Mouse (Mus musculus) E14TG2a.4 (cell line): ENCODE measurements around the gene Gm20458.

Experiments
- H3K27me3 ChIP-seq: 2 replicates; pipeline ENCODE4 v1.6.1; 2014; ENCODE audit warnings: low read length, control low read depth; ENCODE audit not compliant: insufficient read depth
- H3K36me3 ChIP-seq: 2 replicates; pipeline ENCODE4 v1.6.1; 2014; ENCODE audit warnings: low read length, control low read depth; ENCODE audit not compliant: insufficient read depth
- H3K4me1 ChIP-seq: replicated peaks from 2 replicates; pipeline ENCODE4 v1.6.1; 2014; ENCODE audit warnings: low read depth, low read length, control low read depth
- H3K4me3 ChIP-seq: replicated peaks from 2 replicates; pipeline ENCODE4 v1.5.1; 2014; ENCODE audit warnings: mild to moderate bottlenecking, low read length
- H3K9me3 ChIP-seq: 2 replicates; pipeline ENCODE4 v1.6.1; 2014; ENCODE audit warnings: low read length, control low read depth
- CTCF ChIP-seq: conservative IDR thresholded peaks from 2 replicates; pipeline ENCODE4 v1.5.1; 2014; ENCODE audit warnings: low read length
- NANOG ChIP-seq: IDR thresholded peaks from 2 replicates; pipeline ENCODE4 v1.6.1; 2014; ENCODE audit warnings: borderline replicate concordance, low read length, mixed read lengths
- POU5F1 ChIP-seq: IDR thresholded peaks from 2 replicates; pipeline ENCODE4 v1.6.1; 2014; ENCODE audit warnings: low read length, borderline replicate concordance

Gene Gm20458

GRCm38 (mm10) chr2:164487812-164488211 is 27.0 kb downstream of the Gm20458 start:
- H3K27me3 ChIP-seq = peaks cover 67% of the 10 kb centered on the region
- peaks cover 16% of the 10 kb centered on the region for H3K4me1 ChIP-seq
- H3K4me3 ChIP-seq = no peak overlapping the region
- TF ChIP-seq NANOG (no peak), POU5F1 (no peak), CTCF (no peak)
- H3K36me3 ChIP-seq = no peaks in the 10 kb centered on the region
- no peaks in the 10 kb centered on the region for H3K9me3 ChIP-seq

- no peak overlapping the region for H3K4me3 ChIP-seq
- no peak for TF ChIP-seq CTCF
- no peak for TF ChIP-seq NANOG
- no peak for TF ChIP-seq POU5F1
- peaks cover 5% of the 10 kb centered on the region for H3K36me3 ChIP-seq
- peaks cover 4% of the 10 kb centered on the region; the same call in 1 of the 2 replicates for H3K9me3 ChIP-seq
- H3K27me3 ChIP-seq = peaks cover 15% of the 10 kb centered on the region
- H3K4me1 ChIP-seq = peaks cover 30% of the 10 kb centered on the region
Measured at GRCm38 (mm10) chr2:164494126-164494525, 33.4 kb downstream of the Gm20458 start.

GRCm38 (mm10) chr2:164496331-164496730 is 35.6 kb downstream of the Gm20458 start:
- Histone ChIP-seq H3K4me1 (peaks cover 33% of the 10 kb centered on the region), H3K27me3 (peaks cover 3% of the 10 kb centered on the region; the same call in 1 of the 2 replicates), H3K4me3 (no peak overlapping the region), H3K9me3 (peaks cover 4% of the 10 kb centered on the region; the same call in 1 of the 2 replicates), H3K36me3 (peaks cover 27% of the 10 kb centered on the region)
- TF ChIP-seq CTCF (no peak), POU5F1 (no peak), NANOG (no peak)

- no peaks in the 10 kb centered on the region for H3K27me3 ChIP-seq
- peaks cover 4% of the 10 kb centered on the region; the same call in 1 of the 2 replicates for H3K9me3 ChIP-seq
- peak within 1 kb of the TSS; percentile 95 for H3K4me3 ChIP-seq
- no peak for TF ChIP-seq POU5F1
- no peak for TF ChIP-seq NANOG
- no peak for TF ChIP-seq CTCF
- H3K36me3 ChIP-seq = peaks cover 34% of the 10 kb centered on the region
- peaks cover 33% of the 10 kb centered on the region for H3K4me1 ChIP-seq
Measured at GRCm38 (mm10) chr2:164496847-164497690, 36.3 kb downstream of the Gm20458 start, which contains the start of gene Pigt. TSS of gene Pigt (plus strand) at chr2:164497520.

GRCm38 (mm10) chr2:164497691-164498268 is 37.0 kb downstream of the Gm20458 start:
- H3K4me3 ChIP-seq = peak overlapping the region; percentile 95
- H3K4me1 ChIP-seq = peaks cover 33% of the 10 kb centered on the region
- H3K27me3 ChIP-seq = no peaks in the 10 kb centered on the region
- TF ChIP-seq NANOG (no peak), CTCF (no peak), POU5F1 (no peak)
- H3K36me3 ChIP-seq = peaks cover 41% of the 10 kb centered on the region
- H3K9me3 ChIP-seq = peaks cover 4% of the 10 kb centered on the region; the same call in 1 of the 2 replicates

- no peak overlapping the region for H3K4me3 ChIP-seq
- peaks cover 28% of the 10 kb centered on the region for H3K4me1 ChIP-seq
- peak; percentile 26; the same call in 1 of the 2 replicates for TF ChIP-seq CTCF
- no peak for TF ChIP-seq POU5F1
- no peak for TF ChIP-seq NANOG
- no peaks in the 10 kb centered on the region for H3K9me3 ChIP-seq
- H3K36me3 ChIP-seq = peaks cover 56% of the 10 kb centered on the region
- H3K27me3 ChIP-seq = no peaks in the 10 kb centered on the region
Measured at GRCm38 (mm10) chr2:164499317-164499716, 38.5 kb downstream of the Gm20458 start.

GRCm38 (mm10) chr2:164500511-164500910 is 39.7 kb downstream of the Gm20458 start:
- TF ChIP-seq POU5F1 = no peak
- H3K4me3 ChIP-seq = no peak overlapping the region
- H3K27me3 ChIP-seq = no peaks in the 10 kb centered on the region
- H3K36me3 ChIP-seq = peaks cover 68% of the 10 kb centered on the region
- no peaks in the 10 kb centered on the region for H3K9me3 ChIP-seq
- peaks cover 27% of the 10 kb centered on the region for H3K4me1 ChIP-seq

GRCm38 (mm10) chr2:164504919-164505318 is 44.2 kb downstream of the Gm20458 start:
- Histone ChIP-seq H3K36me3 (peaks cover 79% of the 10 kb centered on the region), H3K4me1 (peaks cover 28% of the 10 kb centered on the region), H3K9me3 (no peaks in the 10 kb centered on the region), H3K27me3 (no peaks in the 10 kb centered on the region), H3K4me3 (no peak overlapping the region)
- TF ChIP-seq CTCF (peak; percentile 54), POU5F1 (no peak)
